Mouse (Mus musculus): ENCODE data around the gene Prss48. TPM values are rescaled to one million over a fixed set of nuclear protein-coding genes. Genes with fewer than 3 reads are reported as not detected.

The Prss48 gene
- polyA plus RNA-seq (2017; shearing (Covaris generic)) = not detected

DNA sequence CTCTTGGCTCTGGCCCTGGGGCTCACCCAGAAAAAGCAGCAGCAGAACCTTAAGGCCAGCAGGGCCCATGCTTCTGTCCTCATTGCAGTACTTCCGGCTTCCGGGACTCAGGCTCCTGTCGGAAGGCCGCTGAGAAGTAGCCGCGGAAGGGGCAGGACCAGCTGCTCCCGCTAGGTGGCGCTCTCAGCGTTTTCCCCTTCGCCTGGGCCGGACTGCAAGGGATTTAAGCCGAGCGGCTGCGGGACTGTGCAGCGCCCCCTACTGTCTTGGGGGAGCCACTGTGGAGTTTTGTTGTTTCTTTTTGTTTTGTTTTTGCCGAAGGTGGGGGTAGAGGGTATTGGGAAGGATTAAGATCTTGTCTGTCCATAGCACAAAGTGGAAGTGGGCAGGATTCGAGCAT lies at the start of gene Prss48:
TSS of gene Prss48 (minus strand) at position 69 of the 400 bp plus-strand sequence.

DNA sequence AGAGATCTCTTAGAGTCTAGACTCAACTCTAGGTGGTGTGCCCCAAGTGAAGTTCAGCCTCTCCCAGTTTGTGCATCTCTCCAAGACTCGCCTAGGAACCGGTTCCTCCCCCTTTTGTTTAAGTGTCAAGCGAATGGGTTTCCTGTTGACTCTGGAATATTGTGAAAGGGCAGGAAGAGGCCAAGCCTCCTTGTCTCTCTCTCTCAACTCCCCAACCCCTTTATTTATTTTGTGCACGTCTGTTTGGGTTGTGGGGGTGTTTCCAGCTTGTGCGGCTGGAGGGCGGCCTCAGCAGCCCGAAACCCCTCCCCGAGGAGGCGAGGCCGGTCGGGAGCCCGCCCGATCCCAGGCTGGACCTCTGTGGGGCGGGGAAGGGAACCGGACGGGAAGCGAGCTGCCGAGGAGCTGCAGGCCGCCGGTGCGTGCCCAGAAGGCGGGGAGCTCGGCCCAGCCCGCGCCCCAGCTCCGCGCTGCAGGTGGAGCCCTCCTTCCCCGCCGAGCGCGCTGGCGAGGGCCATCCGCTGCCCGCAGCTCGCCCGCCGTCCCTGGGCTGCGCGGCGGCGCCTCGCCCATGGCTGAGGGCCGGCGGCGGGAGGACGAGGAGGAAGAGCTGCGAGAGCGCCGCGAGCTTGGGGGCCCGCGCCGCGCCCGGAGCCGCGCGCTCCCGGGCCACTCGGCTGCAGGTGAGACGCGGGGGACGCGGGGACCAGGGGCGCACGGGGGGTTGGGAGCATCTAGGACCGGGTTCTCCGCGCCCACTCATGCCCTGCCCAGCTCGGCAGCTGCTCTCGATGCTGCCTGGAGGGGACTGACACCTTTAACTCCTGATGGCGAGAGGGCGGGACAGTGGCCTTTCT lies 31.3 kb downstream of the Prss48 start, which contains the start of gene Sh3d19:
TSS of gene Sh3d19 (plus strand) at position 368 of the 857 bp plus-strand sequence.

Other genes starting within 250 kb of the Prss48 start
- gene Fam160a1, start 185.2 kb downstream of the Prss48 start, polyA plus RNA-seq (2017; shearing (Covaris generic)) = 0.16 TPM
- 0.16 TPM for gene Glt28d2, start 115.0 kb downstream of the Prss48 start, polyA plus RNA-seq (2017; shearing (Covaris generic))
- 0.14 TPM for gene Gm37240, start 115.0 kb downstream of the Prss48 start, polyA plus RNA-seq (2017; shearing (Covaris generic))
- gene Sh3d19, start 31.4 kb downstream of the Prss48 start, polyA plus RNA-seq (2017; shearing (Covaris generic)) = 0.97 TPM
- gene Rps3a1, start 140.2 kb upstream of the Prss48 start, polyA plus RNA-seq (2017; shearing (Covaris generic)) = 2,598 TPM
- gene Lrba, start 222.2 kb upstream of the Prss48 start, polyA plus RNA-seq (2017; shearing (Covaris generic)) = 16.7 TPM